Mouse (Mus musculus): Measurements from ENCODE around the gene Gm853.

- no peak for TF ChIP-seq CTCF (IDR thresholded peaks at IDR 0.05; ENCODE audit: insufficient read depth, low read depth, low read length)
- no peak for TF ChIP-seq POLR2A (IDR thresholded peaks at IDR 0.05; ENCODE audit: insufficient read depth, low read depth, low read length)
These were observed 54.4 kb downstream of the Gm853 start for GRCm38 (mm10) chr4:130167814-130168213.
